ENCODE assay signal across 8 mouse cellular contexts in genomic region chr9:82974962-82975341, GRCm38 (mm10). TPM values are rescaled to one million over a fixed set of nuclear protein-coding genes. Genes with fewer than 3 reads are reported as not detected.
A peak's percentile ranks its signal among the peaks of the same experiment; 100 is the strongest.
DNase-seq lines count a peak whose midpoint lies in the region; ATAC-seq and TF ChIP-seq lines count a peak whose summit lies in the region.

No protein-coding gene starts in this region.

- H3K9me3 ChIP-seq in lung, embryonic 16.5 days (ENCODE audit: control insufficient read depth, low read length): no peaks in the 10 kb centered on the region
- no peaks in the 10 kb centered on the region for H3K9me3 ChIP-seq in forebrain, embryonic 10.5 days
- H3K9me3 ChIP-seq in limb, embryonic 14.5 days (ENCODE audit: control insufficient read depth, low read length): no peaks in the 10 kb centered on the region

- peak overlapping the region; percentile 99 for H3K27ac ChIP-seq in lung, embryonic 16.5 days (ENCODE audit: low read length)
- peak overlapping the region; percentile 100 for H3K27ac ChIP-seq in forebrain, embryonic 10.5 days
- peak overlapping the region; percentile 100 for H3K27ac ChIP-seq in limb, embryonic 14.5 days (replicated peaks; ENCODE audit: low read depth, low read length)
- peak overlapping the region; percentile 96 for H3K27ac ChIP-seq in olfactory bulb, adult 2 months (ENCODE audit: insufficient read depth, low read depth, low read length)

- no peak for TF ChIP-seq POLR2A in limb, embryonic 14.5 days (IDR thresholded peaks at IDR 0.05; ENCODE audit: borderline replicate concordance, extremely low read depth, insufficient read depth, insufficient read length)
- no peak for TF ChIP-seq POLR2A in olfactory bulb, adult 2 months (IDR thresholded peaks at IDR 0.05; ENCODE audit: insufficient read depth, low read depth, low read length)

- DNase-seq in lung, postnatal 36 days: no peak
- no peak for DNase-seq in forebrain, embryonic 10.5 days (ENCODE audit: extremely low spot score, low spot score)
- DNase-seq in limb, embryonic 14.5 days (ENCODE audit: low spot score): no peak
- no peak for DNase-seq in left cerebral cortex, postnatal 36 days (ENCODE audit: low spot score in 2 of 2)
- no peak for DNase-seq in frontal cortex, postnatal 14 days (ENCODE audit: low spot score in 2 of 2)
- DNase-seq in cerebellum, adult 8-10 months: no peak

- TF ChIP-seq CTCF in olfactory bulb, adult 2 months (IDR thresholded peaks at IDR 0.05; ENCODE audit: insufficient read depth, low read depth, low read length): no peak

- intact Hi-C loops in left cerebral cortex, postnatal 36 days (cut with DNase I): loop anchor here (2.0 to 10.0 kb wide), 5 partner anchors 170 to 640 kb away; partner anchors contain the start of gene Lca5

- no peaks in the 10 kb centered on the region for H3K27me3 ChIP-seq in lung, embryonic 16.5 days (ENCODE audit: control insufficient read depth, insufficient read depth, low read depth, low read length)
- no peaks in the 10 kb centered on the region for H3K27me3 ChIP-seq in forebrain, embryonic 10.5 days (ENCODE audit: poor library complexity, severe bottlenecking)
- H3K27me3 ChIP-seq in limb, embryonic 14.5 days (ENCODE audit: control insufficient read depth, insufficient read depth, low read length): no peaks in the 10 kb centered on the region

- H3K4me3 ChIP-seq in lung, embryonic 16.5 days (ENCODE audit: low read length): peak overlapping the region; percentile 68
- H3K4me3 ChIP-seq in forebrain, embryonic 10.5 days: peak overlapping the region; percentile 86
- peak overlapping the region; percentile 95 for H3K4me3 ChIP-seq in limb, embryonic 14.5 days (replicated peaks; ENCODE audit: low read length)
- H3K4me3 ChIP-seq in olfactory bulb, adult 2 months (ENCODE audit: insufficient read depth, low read depth, low read length): peak overlapping the region; percentile 59

- peak overlapping the region; percentile 87 for H3K9ac ChIP-seq in lung, embryonic 16.5 days (ENCODE audit: low read length)
- peak overlapping the region; percentile 95 for H3K9ac ChIP-seq in limb, embryonic 14.5 days (ENCODE audit: low read depth, low read length, severe bottlenecking)

- peaks cover 3% of the 10 kb centered on the region; the same call in 1 of the 2 replicates for H3K36me3 ChIP-seq in lung, embryonic 16.5 days (ENCODE audit: control insufficient read depth, insufficient read depth, low read length)
- H3K36me3 ChIP-seq in forebrain, embryonic 10.5 days (replicated peaks): peaks cover 15% of the 10 kb centered on the region
- peaks cover 3% of the 10 kb centered on the region; the same call in 1 of the 2 replicates for H3K36me3 ChIP-seq in limb, embryonic 14.5 days (ENCODE audit: control insufficient read depth, insufficient read depth, low read length)

- peaks cover 7% of the 10 kb centered on the region for H3K4me1 ChIP-seq in lung, embryonic 16.5 days (replicated peaks; ENCODE audit: control insufficient read depth, insufficient read depth, low read length)
- peaks cover 36% of the 10 kb centered on the region for H3K4me1 ChIP-seq in forebrain, embryonic 10.5 days
- peaks cover 7% of the 10 kb centered on the region for H3K4me1 ChIP-seq in limb, embryonic 14.5 days (ENCODE audit: control insufficient read depth, insufficient read depth, low read length)
- no peaks in the 10 kb centered on the region for H3K4me1 ChIP-seq in olfactory bulb, adult 2 months (ENCODE audit: control insufficient read depth, insufficient read depth, low read length)

- WGBS in lung, embryonic 16.5 days: 0% methylated on average over 20 of the region's 61 CpGs
- WGBS in forebrain, embryonic 10.5 days: under 1% methylated on average over 33 of the region's 61 CpGs
- 0% methylated on average over 28 of the region's 61 CpGs for WGBS in limb, embryonic 14.5 days
- WGBS in olfactory bulb, adult 2 months: under 1% methylated on average over 55 of the region's 61 CpGs

- ATAC-seq in lung, embryonic 16.5 days (ENCODE audit: low read depth): peak; percentile 47
- peak; percentile 3 for ATAC-seq in limb, embryonic 14.5 days (ENCODE audit: low FRiP score, low read depth)

- peak overlapping the region; percentile 74 for H3K4me2 ChIP-seq in lung, embryonic 16.5 days (ENCODE audit: low read depth, low read length)
- H3K4me2 ChIP-seq in limb, embryonic 14.5 days (replicated peaks; ENCODE audit: low read depth, low read length, severe bottlenecking): peak overlapping the region; percentile 67; the same call in 1 of the 2 replicates

RNA-seq across cellular contexts. Expression of gene Phip, which starts 0.4 kb away (rescaled TPM):
- 77.9 and 79.3 TPM in 2 replicates for polyA plus RNA-seq in lung, embryonic 16.5 days (2015; fragmentation: Nextera tagmentation; extraction: Ambion mirVana)
- polyA plus RNA-seq in forebrain, embryonic 10.5 days (2016; fragmentation: Nextera tagmentation; extraction: Ambion mirVana): 118 and 119 TPM in 2 replicates
- 16.3 and 16.9 TPM in 2 replicates for polyA plus RNA-seq in limb, embryonic 14.5 days (2012; rRNA removed)
- polyA plus RNA-seq in limb, embryonic 14.5 days (2014; fragmentation: Nextera tagmentation; extraction: Ambion mirVana): 84.1 and 94.7 TPM in 2 replicates
- 131 TPM in 1 of 2 replicates, not detected in the other for polyA plus RNA-seq in olfactory bulb, adult 2 months (2012; ENCODE audit: insufficient read depth, insufficient read length, low replicate concordance, missing spikeins)
- 10 to 100 TPM; 58.5 to 84.6 TPM for total RNA-seq in left cerebral cortex, postnatal 36 days (2021)
